Mouse (Mus musculus) heart, embryonic 13.5 days (tissue): Measurements from ENCODE around the gene Ffar3. TPM values are rescaled to one million over a fixed set of nuclear protein-coding genes. Genes with fewer than 3 reads are reported as not detected.
"Not testable (repeated sequence)": the region's sequence is repeated elsewhere in the genome, so short reads cannot be mapped to it uniquely, and the experiment has no call there.

Experiments
- ATAC-seq: fragments of 200-750 bp; cut with Nextera tagmentation; 2 replicates; pipeline ENCODE4 v1.8.0; 2017; ENCODE audit warnings: moderate TSS enrichment; ENCODE audit not compliant: insufficient number of reproducible peaks, low FRiP score, low TSS enrichment; ENCODE audit errors: extremely low read depth
- H3K27ac ChIP-seq: fragments of 300-500 bp; sonication (generic); replicated peaks from 2 replicates; pipeline ENCODE4 v1.5.1; 2015; ENCODE audit warnings: moderate library complexity, mild to moderate bottlenecking, inconsistent platforms
- H3K27me3 ChIP-seq: fragments of 300-500 bp; sonication (generic); replicated peaks from 2 replicates; pipeline ENCODE4 v1.6.1; 2015; ENCODE audit warnings: mild to moderate bottlenecking, inconsistent platforms
- H3K36me3 ChIP-seq: fragments of 300-500 bp; sonication (generic); 2 replicates; pipeline ENCODE4 v1.6.1; 2015; ENCODE audit warnings: mild to moderate bottlenecking, inconsistent platforms
- H3K4me1 ChIP-seq: fragments of 300-500 bp; sonication (generic); 2 replicates; pipeline ENCODE4 v1.6.1; 2015; ENCODE audit warnings: inconsistent platforms
- H3K4me2 ChIP-seq: fragments of 300-500 bp; sonication (generic); 2 replicates; pipeline ENCODE4 v1.6.1; 2015; ENCODE audit warnings: inconsistent platforms, mild to moderate bottlenecking, moderate library complexity
- H3K4me3 ChIP-seq: fragments of 300-500 bp; sonication (generic); 2 replicates; pipeline ENCODE4 v1.5.1; 2015; ENCODE audit warnings: moderate library complexity, mild to moderate bottlenecking, inconsistent platforms
- H3K9ac ChIP-seq: fragments of 300-500 bp; sonication (generic); 2 replicates; pipeline ENCODE4 v1.6.1; 2015; ENCODE audit warnings: inconsistent platforms, mild to moderate bottlenecking, moderate library complexity
- H3K9me3 ChIP-seq: fragments of 300-500 bp; sonication (generic); 2 replicates; pipeline ENCODE4 v1.6.1; 2016; ENCODE audit warnings: inconsistent platforms
- WGBS: fragments of 180-500 bp; shearing (Covaris S2); methylation state at CpG from one replicate; pipeline ENCODE4 v1.1.7; 2015; ENCODE audit warnings: mixed read lengths; 5-methylcytosine and 5-hydroxymethylcytosine counted together
- polyA plus RNA-seq: library from polyadenylated mRNA; unstranded; fragments of >200 nt; fragmentation: Nextera tagmentation; extraction: Ambion mirVana; gene quantifications from 2 replicates; pipeline ENCODE4 v1.2.1, GENCODE M21; 2015

Gene Ffar3
- polyA plus RNA-seq, 1 experiment from 2014 or later = not detected

- H3K4me3 ChIP-seq = no peak overlapping the region
- no peak overlapping the region for H3K9ac ChIP-seq
- WGBS = 28% methylated on average over 7 of the region's 7 CpGs
- H3K27me3 ChIP-seq = no peaks in the 10 kb centered on the region
- no peak overlapping the region for H3K4me2 ChIP-seq
- no peak overlapping the region for H3K27ac ChIP-seq
- peaks cover 18% of the 10 kb centered on the region for H3K4me1 ChIP-seq
- no peaks in the 10 kb centered on the region for H3K9me3 ChIP-seq
- no peak for ATAC-seq
- H3K36me3 ChIP-seq = no peaks in the 10 kb centered on the region
Measured at GRCm38 (mm10) chr7:30844676-30845297, 11.2 kb downstream of the Ffar3 start.

DNA sequence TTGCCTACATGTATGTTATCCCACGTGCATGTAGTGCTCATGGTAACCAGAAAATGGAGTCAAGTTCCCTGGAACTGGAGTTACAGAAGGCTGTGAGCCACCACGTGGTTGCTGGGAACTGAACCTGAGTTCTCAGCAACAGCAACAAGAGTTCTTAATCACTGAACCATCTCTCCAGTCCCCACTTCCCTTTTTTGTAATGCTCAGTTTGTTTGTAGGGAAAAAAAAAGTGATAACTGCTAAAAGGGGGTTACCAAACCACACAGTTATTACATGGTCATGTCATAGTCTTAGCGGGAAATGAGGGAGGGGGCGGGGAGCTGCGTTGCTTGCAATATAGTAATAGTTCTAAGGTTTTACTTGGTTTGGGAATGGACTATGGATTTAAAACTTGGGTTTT, 13.9 kb downstream of the Ffar3 start:
- WGBS = 70% methylated on average over 5 of the region's 5 CpGs
- ATAC-seq = no peak
- no peak overlapping the region for H3K27ac ChIP-seq
- no peak overlapping the region for H3K4me3 ChIP-seq
- H3K9me3 ChIP-seq = no peaks in the 10 kb centered on the region; the same call in 1 of the 2 replicates
- H3K4me2 ChIP-seq = no peak overlapping the region
- H3K36me3 ChIP-seq = no peaks in the 10 kb centered on the region
- peaks cover 3% of the 10 kb centered on the region; the same call in 1 of the 2 replicates for H3K27me3 ChIP-seq
- no peak overlapping the region for H3K9ac ChIP-seq
- H3K4me1 ChIP-seq = peaks cover 20% of the 10 kb centered on the region

- WGBS = 70% methylated on average over 4 of the region's 4 CpGs
- Histone ChIP-seq H3K9me3 (no peaks in the 10 kb centered on the region; the same call in 1 of the 2 replicates), H3K4me2 (no peak overlapping the region)
Measured at GRCm38 (mm10) chr7:30841379-30841778, 14.6 kb downstream of the Ffar3 start.

GRCm38 (mm10) chr7:30840306-30840705, 15.7 kb downstream of the Ffar3 start:
- Histone ChIP-seq H3K36me3 (no peaks in the 10 kb centered on the region), H3K4me2 (no peak overlapping the region), H3K4me3 (no peak overlapping the region), H3K9me3 (no peaks in the 10 kb centered on the region; the same call in 1 of the 2 replicates), H3K27me3 (peaks cover 3% of the 10 kb centered on the region; the same call in 1 of the 2 replicates), H3K4me1 (peaks cover 20% of the 10 kb centered on the region), H3K9ac (no peak overlapping the region), H3K27ac (no peak overlapping the region)
- 55% methylated on average over 3 of the region's 3 CpGs for WGBS
- ATAC-seq = no peak

More at GRCm38 (mm10) chr7:30841379-30841778, 14.6 kb downstream of the Ffar3 start:
- no peak overlapping the region for H3K4me3 ChIP-seq
- peaks cover 3% of the 10 kb centered on the region; the same call in 1 of the 2 replicates for H3K27me3 ChIP-seq
- no peak overlapping the region for H3K27ac ChIP-seq
- no peaks in the 10 kb centered on the region for H3K36me3 ChIP-seq
- H3K9ac ChIP-seq = no peak overlapping the region
- H3K4me1 ChIP-seq = peaks cover 20% of the 10 kb centered on the region
- no peak for ATAC-seq

DNA sequence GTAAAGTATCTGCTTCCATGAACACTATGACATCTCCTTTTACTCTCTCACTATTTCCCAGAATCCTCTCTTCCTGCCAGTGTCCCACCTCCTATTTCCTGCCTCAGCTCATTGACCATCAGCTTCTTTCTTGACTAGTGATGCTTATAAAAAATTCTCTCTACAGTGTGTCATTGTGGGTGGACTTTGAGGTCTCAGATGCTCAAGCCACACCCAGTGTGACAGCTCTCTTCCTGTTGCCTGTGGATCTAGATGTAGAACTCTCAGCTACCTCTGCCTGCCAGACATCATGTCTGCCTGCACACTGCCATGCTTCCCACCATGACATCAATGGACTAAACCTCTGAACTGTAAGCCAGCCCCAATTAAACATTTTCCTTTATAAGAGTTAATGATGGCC, 18.7 kb downstream of the Ffar3 start:
- no peak overlapping the region for H3K4me3 ChIP-seq
- H3K9ac ChIP-seq = no peak overlapping the region
- peaks cover 3% of the 10 kb centered on the region; the same call in 1 of the 2 replicates for H3K27me3 ChIP-seq
- H3K4me2 ChIP-seq = no peak overlapping the region
- H3K27ac ChIP-seq = no peak overlapping the region
- peaks cover 14% of the 10 kb centered on the region for H3K4me1 ChIP-seq
- no peaks in the 10 kb centered on the region; the same call in 1 of the 2 replicates for H3K9me3 ChIP-seq
- no peaks in the 10 kb centered on the region for H3K36me3 ChIP-seq
- no peak for ATAC-seq

GRCm38 (mm10) chr7:30832684-30833083, 23.3 kb downstream of the Ffar3 start:
- H3K4me1 ChIP-seq, H3K36me3 ChIP-seq, H3K9me3 ChIP-seq, H3K27ac ChIP-seq, H3K27me3 ChIP-seq, H3K4me3 ChIP-seq, H3K9ac ChIP-seq, ATAC-seq: not testable (repeated sequence)
- peak overlapping the region; percentile 37 for H3K4me2 ChIP-seq
- WGBS = 21% methylated on average over 8 of the region's 11 CpGs

DNA sequence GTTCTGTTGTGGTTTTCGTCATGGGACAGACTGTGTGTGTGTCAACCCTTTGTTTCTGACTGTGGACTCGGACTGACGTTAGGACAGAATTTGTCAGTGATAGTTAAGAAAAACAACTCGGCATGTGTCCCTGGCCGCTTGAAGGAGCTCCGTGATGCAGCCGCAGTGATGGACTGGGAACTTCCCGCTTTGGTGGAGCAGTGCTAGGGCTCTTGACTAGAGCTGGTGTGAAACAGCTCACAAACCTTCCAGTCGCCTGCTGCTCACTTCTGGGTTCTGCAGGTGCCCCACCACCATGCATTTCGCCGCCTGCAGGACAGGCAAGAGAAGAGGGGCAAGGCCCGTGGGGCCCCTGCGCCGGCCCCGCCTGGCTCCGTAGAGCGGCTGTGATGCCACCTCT, 23.7 kb downstream of the Ffar3 start:
- Histone ChIP-seq H3K4me2 (peak overlapping the region; percentile 37), H3K27me3 (no peaks in the 10 kb centered on the region), H3K4me3 (no peak overlapping the region), H3K9me3 (no peaks in the 10 kb centered on the region; the same call in 1 of the 2 replicates), H3K9ac (no peak overlapping the region), H3K27ac (no peak overlapping the region), H3K4me1 (no peaks in the 10 kb centered on the region), H3K36me3 (no peaks in the 10 kb centered on the region)
- WGBS = 51% methylated on average over 17 of the region's 17 CpGs
- ATAC-seq = peak; percentile 31

GRCm38 (mm10) chr7:30829428-30829827, 26.6 kb downstream of the Ffar3 start:
- Histone ChIP-seq H3K4me1 (no peaks in the 10 kb centered on the region), H3K27ac (no peak overlapping the region), H3K36me3 (no peaks in the 10 kb centered on the region), H3K4me2 (no peak overlapping the region), H3K4me3 (no peak overlapping the region), H3K9me3 (no peaks in the 10 kb centered on the region), H3K27me3 (no peaks in the 10 kb centered on the region), H3K9ac (no peak overlapping the region)
- ATAC-seq = no peak
- WGBS = 58% methylated on average over 3 of the region's 3 CpGs

DNA sequence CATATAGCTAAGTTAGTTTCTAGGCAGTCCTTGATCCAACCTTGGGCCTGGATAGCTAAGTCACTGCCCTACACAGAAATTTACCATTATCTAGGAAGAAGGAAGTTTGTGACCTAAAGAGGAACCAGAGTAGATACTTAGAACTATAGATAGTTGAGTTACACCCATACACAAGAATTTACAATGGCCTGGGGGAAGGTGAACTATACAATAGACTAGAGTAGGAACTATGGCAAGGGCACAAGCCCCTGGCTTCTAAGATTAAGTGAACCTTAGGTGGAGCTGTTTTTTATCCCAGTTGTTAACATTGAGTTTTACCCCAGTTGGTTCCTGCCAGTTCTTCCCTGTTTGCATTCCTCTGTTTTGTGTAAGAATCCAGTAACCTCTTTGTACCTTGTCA, 27.1 kb downstream of the Ffar3 start:
- not testable (repeated sequence) for H3K9ac ChIP-seq, ATAC-seq, H3K27ac ChIP-seq

GRCm38 (mm10) chr7:30826660-30827059, 29.3 kb downstream of the Ffar3 start:
- H3K4me2 ChIP-seq = no peak overlapping the region
- no peaks in the 10 kb centered on the region for H3K9me3 ChIP-seq
- no peaks in the 10 kb centered on the region for H3K27me3 ChIP-seq
- ATAC-seq = no peak
- no peak overlapping the region for H3K27ac ChIP-seq
- H3K9ac ChIP-seq = no peak overlapping the region
- H3K4me3 ChIP-seq = no peak overlapping the region
- no peaks in the 10 kb centered on the region for H3K4me1 ChIP-seq
- H3K36me3 ChIP-seq = no peaks in the 10 kb centered on the region
- WGBS = 89% methylated on average over 10 of the region's 10 CpGs

More for the DNA sequence above, 27.1 kb downstream of the Ffar3 start:
- H3K9me3 ChIP-seq, H3K4me1 ChIP-seq, H3K4me2 ChIP-seq, H3K36me3 ChIP-seq, H3K27me3 ChIP-seq, H3K4me3 ChIP-seq: not testable (repeated sequence)

DNA sequence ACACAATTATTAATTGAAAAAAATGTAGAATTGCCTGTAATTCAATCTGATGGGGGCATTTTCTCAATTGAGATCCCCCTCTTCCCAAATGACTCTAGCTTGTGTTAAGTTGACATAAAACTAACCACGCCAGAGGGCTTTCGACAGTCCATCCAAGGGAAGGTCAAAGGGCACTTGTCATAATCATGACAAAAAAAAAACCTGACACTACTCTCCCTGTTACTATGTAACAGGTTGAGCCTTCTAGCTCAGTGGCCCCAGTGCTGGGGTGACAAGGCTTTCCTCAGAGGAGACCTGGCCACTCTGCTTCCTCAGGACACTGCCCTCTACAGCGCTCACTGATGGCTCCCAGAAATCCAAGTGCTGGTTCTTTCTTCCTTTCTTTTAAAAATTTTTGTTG, 31.7 kb downstream of the Ffar3 start:
- Histone ChIP-seq H3K4me2 (no peak overlapping the region), H3K36me3 (no peaks in the 10 kb centered on the region), H3K4me1 (no peaks in the 10 kb centered on the region), H3K27ac (no peak overlapping the region), H3K4me3 (no peak overlapping the region), H3K9ac (no peak overlapping the region), H3K27me3 (peaks cover 12% of the 10 kb centered on the region), H3K9me3 (no peaks in the 10 kb centered on the region)
- ATAC-seq = no peak
- WGBS = 80% methylated on average over 3 of the region's 3 CpGs

- Histone ChIP-seq H3K4me1 (no peaks in the 10 kb centered on the region), H3K9ac (no peak within 1 kb of the TSS), H3K36me3 (no peaks in the 10 kb centered on the region), H3K27me3 (peaks cover 15% of the 10 kb centered on the region), H3K4me3 (no peak within 1 kb of the TSS), H3K27ac (no peak within 1 kb of the TSS), H3K4me2 (no peak within 1 kb of the TSS), H3K9me3 (no peaks in the 10 kb centered on the region)
- WGBS = 82% methylated on average over 18 of the region's 18 CpGs
- ATAC-seq = no peak
Measured at GRCm38 (mm10) chr7:30823675-30824074, 32.3 kb downstream of the Ffar3 start, which contains the start of gene Ffar2. Gene Ffar2, minus strand, starts transcription at chr7:30823775.
